Mouse (Mus musculus) brain, embryonic 14.5 days (tissue): ENCODE data around the gene Ltb4r1.

Experiments used
- CTCF ChIP-seq: fragments of 200-500 bp; IDR thresholded peaks from 2 replicates; pipeline ENCODE4 v1.5.1; 2012; ENCODE audit warnings: inconsistent platforms, mild to moderate bottlenecking, moderate library complexity, borderline replicate concordance; ENCODE audit not compliant: insufficient read depth, insufficient read length; ENCODE audit errors: extremely low read depth
- POLR2A ChIP-seq: fragments of 200-500 bp; IDR thresholded peaks from 2 replicates; pipeline ENCODE4 v1.6.1; 2012; ENCODE audit warnings: mild to moderate bottlenecking, inconsistent platforms, borderline replicate concordance; ENCODE audit not compliant: poor library complexity, insufficient read depth, insufficient read length, severe bottlenecking; ENCODE audit errors: extremely low read depth

DNA sequence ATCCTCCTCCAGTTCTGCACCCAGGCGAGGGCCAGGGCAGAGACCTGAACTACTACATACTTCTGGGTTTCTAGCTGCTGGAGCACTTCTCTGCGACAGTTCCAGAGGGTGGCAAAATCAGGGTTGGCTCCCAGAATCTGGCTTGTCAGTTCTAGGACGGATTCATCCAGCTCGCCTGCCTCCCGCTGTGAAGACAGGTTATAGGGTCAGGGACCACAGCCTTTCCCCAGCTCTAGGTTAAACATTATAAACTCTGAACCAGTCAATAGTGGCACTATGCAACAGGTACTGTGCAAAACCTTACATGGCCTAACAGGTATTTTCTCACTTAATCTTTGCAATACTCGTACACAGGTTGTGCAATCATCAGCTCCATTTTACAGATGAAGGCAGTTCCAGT is 44.7 kb upstream of the Ltb4r1 start:
- TF ChIP-seq CTCF (no peak), POLR2A (no peak)
